Mouse (Mus musculus) cerebellum, adult 8-10 months (tissue): Measurements from ENCODE around the gene B3galt5.
A peak's percentile ranks its signal among the peaks of the same experiment; 100 is the strongest.

ENCODE experiments used
- DNase-seq: peaks from one replicate; pipeline ENCODE4 v3.0.0; 2022

The B3galt5 gene

DNA sequence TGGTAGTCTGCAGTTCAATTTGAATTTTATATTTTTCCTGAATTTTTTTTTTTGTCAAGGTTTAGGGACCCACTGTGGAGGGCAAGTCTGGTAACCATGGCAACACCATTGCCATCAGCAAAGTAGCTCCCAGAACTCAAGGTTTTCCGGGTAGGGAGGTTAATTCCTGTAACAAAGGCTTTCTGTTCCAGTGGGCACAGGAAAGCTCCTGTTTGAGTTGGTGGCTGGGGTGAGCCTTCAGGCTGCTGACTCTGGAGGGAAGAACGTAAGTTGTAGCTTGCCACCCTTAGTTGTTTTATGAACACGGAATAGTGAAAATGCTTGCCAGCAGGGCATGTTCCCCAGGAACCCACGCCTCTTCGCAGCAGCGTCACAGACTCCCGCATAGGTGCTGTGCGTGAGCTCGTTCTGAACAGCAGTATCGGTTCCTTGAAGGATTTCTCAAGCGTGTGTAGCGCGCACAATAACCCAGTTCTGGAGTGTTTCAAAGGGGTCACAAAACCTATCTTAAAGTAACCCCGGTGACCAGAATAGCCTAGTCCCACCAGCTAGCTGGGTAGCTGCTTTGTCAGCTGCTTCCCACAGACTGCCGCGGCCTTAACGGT lies at the start of gene B3galt5:
TSS of gene B3galt5 (plus strand) at position 436 of the 605 bp plus-strand sequence.
- no peak for DNase-seq

DNA sequence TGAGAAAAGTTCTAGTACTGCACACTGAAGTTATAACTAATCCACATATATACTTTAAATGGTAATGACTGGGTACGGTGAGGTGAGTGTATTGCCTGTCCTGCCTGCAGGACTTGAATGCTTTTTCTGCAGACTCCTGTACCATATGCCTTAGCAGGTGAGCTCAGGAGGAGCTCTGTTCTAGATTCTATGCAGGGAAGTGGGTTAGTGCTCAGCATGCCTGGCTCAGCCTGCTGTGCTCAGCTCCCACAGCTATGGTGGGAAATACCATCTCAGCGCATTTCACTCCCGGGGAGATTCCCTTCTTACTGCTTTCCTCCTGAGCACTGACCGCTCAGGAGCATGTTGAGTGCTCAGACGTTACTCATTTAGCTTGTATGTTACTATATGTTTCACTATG lies 48.0 kb upstream of the B3galt5 start:
- DNase-seq = no peak

DNA sequence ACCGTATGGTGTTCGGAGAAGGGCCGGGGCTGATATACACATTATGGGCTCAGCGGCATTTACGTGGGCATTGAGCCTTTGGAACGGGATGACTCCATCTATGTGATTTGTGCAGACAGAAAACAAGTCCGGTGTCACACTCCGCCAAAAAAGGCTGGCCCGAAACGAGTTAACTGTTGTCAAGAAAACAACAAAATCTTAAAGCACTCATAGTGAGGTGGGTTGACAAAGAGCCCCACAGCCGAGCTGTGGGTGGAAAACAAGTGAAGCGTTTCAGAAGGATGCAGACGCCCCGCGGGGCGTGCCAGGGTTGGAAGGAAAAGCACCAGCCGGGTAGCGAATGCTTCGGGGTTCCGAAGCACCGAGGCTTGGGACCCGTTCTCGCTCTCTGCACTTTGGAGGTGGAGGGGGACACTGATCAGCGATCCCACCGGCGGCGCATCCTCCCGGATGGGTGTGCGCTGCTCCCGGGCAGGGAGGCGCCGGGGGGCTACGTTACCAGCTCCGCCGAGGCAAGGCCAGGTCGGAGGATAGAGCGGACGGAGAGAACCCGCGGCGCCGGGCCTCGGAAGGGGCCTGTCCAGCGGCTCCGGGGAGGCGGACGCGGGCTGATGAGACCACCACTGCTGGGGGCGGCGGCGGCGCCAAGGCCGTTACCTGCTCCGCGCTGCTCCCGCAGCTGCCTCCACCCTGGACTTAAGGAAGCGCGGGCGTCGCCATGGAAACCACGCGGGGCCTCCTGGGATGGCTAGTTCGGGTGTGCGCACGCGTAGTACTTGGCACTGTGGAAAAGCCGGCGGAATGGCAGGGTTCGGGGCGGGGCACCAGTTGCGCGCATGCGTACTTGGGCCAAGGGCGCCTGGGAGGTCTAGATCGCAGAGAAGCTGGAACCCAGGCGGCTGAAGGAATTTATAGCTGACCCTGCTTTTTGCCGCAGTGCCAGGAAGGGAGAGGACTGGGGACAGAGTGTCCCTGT lies 43.8 kb upstream of the B3galt5 start, which contains the start of gene Lca5l:
TSS of gene Lca5l (minus strand) at position 741 of the 976 bp plus-strand sequence.
- peak; percentile 100 for DNase-seq

DNA sequence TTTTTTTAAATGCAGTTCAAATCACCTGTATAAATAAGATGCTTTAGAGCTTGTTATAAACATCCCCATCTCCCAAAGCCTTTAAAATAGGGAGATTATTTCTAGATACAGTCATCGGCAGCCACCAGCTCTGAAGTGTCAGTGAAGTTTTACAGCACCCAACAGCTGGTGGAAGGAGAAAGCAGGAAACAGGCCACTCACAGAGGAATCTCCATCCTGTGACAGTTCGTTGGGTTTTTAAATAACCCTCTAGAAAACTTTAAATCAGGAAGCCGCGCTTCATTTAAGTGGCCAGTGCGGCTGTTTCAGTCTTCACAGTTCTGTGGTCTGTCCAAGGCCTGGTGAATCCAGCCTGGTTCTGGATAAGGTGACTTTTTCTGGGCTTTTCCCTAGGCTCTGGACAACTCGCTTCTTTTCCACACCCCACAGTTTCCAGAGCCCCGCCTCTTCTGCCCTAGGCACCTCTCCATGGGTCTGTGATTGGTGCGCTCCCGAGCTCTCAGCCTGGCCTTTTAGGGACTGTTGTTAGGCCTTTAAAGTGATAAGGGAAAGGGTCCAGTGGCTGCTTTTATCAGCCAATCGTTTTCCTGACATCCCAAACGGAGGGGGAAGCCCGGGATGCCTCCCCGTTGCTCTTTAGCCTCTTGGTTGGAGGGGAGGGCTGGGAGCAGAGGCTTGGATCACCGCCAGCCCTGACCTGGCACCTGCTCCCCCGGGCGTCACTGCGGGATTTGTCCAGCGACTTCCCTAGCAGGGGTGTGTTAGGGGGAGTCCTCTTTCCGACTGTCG lies 35.5 kb upstream of the B3galt5 start, which contains the start of gene Sh3bgr:
TSS of gene Sh3bgr (plus strand) at position 538 of the 789 bp plus-strand sequence.
- peak; percentile 64 for DNase-seq

DNA sequence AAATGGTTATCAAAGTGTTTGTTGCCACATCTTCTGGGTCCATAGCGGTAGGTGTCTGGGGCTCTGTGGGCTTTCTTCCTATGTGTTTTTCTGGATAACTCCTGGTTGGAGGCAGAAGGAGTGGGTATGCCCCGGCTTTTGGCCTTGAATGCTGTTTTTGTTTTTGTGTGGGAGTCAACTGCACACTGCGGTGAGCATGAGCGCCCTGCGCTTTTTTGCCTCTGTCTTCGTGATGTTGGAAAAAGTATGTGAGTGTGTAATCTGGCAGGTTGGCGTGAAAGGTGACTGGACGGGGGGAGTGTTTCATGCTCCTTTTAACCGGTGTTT lies 34.9 kb upstream of the B3galt5 start:
- DNase-seq = no peak

DNA sequence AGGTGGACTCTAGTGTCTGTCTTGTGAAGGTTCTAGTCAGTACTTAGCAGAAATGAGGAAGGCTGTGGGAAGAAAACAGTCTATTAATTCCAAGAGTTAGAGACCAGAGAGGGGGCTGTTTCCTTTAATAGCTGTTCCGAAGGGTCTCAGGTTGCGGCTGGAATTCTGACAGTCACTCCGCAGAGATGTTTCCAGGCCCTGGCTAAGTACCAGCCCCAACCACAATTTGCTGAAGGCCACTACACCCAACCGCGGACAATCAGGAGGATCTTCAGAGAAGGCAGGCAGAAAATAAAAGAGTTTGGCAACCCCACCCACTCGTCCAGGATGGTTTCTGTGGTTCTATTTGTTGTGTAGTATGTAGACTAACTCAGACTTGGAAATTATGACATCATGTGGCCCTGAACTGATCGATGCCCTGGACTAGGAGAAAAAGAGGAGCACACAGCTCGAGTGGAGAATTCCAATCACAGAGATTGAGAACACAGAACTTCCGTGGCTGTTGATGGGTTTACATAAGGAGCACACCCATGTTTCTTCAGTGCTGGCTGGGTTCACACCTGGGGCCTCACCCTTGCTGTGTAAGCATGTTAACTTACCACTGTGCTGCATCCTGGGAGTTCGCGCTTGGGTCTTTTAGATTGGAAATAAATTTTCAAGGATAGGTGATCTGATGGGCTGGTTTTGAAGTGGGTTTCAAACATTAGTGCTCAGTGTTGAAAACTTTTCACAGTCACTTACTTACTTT lies 33.9 kb upstream of the B3galt5 start:
- no peak for DNase-seq

DNA sequence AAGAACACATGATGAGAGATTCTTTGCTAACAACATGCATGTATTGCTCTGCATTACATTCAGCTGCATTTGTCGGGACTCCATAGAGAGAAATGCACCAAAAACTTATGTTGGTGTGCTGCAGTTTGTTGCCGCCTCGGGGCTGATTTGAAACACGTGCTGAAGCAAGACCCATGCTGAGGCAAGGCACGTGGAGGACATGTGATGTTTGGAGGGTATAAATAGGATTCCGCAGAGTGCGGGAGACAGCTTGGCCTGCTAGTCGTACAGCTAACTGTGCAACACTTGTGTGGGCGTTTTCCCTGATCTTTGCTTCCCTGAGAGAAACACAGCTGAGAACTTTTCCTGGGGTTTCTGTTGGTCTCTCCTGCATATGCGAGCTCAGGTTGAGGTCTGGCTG lies 25.8 kb upstream of the B3galt5 start:
- no peak for DNase-seq

DNA sequence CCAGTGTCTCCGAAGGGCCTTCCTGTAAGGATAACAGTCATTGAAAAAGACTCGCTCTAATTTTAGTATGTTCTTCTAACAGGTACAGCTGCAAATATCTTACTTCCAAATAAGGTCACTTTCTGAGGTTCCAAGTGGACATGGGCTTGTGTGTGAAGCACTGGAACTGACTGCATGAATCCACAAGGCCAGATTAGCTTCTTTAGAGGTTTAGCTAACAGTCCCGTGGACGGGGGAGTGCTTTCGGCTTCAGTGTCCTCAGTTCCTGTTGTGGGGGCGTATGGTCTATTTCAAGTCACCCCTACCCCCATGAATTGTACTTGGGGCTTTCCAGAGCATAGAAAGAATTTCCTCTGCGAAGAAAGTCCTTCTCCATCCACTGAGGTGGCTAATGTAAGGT lies 24.7 kb upstream of the B3galt5 start:
- no peak for DNase-seq

DNA sequence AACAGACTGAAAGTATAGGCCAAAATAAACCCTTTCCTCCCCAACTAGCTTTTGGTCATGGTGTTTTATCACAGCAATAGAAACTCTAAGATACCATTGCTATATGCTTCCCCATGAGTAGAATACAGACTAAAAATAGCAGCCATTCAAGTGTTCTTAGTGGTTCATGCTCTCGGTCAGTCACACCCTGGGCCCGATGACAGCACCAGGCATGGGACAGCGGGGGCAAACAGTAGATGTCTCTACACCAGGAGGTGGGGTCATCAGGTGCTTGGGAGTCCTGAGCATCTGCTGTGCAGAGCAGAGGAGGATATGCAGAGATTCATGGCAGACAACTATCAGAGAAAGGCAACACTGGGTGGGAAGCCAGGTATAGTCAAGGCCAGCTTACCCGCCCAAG lies 22.6 kb upstream of the B3galt5 start:
- no peak for DNase-seq

DNA sequence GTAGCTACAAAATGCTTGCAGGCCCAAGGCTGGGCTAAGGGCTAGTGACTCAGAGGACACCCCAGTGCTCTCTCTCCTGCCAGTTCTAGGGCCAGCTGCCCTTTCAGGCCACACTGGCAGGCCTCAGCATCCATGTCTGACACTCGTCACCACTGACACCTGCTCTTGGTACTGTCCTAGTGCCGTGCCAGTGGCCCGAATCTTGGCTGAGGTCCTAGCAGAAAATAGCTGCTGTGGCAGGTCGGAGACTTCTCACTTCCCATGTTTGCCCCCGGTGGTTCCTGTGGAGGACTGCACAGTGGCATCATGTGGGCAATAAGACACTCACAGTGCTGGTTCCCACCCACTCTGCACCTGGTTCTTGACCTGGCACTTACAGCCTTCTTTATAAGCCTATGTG lies 14.1 kb upstream of the B3galt5 start:
- peak; percentile 25 for DNase-seq

DNA sequence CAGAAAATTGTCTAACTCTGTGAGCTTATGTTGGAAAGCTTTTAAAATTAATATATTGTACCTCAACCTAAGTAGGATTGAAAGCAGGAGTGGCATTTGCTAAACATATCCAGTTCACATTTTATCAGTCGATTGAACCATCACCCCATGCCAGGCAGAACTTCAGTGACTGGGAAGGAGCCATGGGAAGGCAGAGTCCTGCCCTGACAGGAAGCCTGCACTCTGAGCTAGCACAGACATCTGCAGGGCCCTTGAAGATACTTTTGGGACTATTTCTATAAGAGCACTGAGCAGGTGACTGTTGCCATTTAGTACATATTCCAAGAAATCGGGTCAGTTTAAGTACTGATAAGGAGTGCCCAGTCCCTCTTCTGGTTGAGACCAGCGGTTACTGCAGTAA lies 13.6 kb upstream of the B3galt5 start:
- no peak for DNase-seq

DNA sequence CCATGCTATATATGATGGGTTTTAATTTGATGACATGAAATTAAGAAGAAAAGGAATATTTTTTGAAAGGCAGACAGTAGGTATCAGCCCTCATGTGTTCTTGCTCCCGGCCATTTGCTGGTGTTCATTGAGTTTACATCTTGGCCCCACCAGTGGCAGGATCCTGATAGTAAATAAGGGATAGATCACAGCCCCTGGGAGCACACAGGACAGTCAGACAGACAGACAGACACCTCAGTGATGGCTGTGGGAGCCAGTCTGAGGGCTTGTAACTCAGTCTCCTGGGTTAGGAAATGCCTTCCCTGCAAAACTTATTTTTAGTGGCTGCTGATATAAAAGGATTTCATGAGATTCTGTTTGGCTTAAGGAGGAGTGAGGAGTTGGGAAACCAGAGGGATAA lies 13.1 kb upstream of the B3galt5 start:
- no peak for DNase-seq

DNA sequence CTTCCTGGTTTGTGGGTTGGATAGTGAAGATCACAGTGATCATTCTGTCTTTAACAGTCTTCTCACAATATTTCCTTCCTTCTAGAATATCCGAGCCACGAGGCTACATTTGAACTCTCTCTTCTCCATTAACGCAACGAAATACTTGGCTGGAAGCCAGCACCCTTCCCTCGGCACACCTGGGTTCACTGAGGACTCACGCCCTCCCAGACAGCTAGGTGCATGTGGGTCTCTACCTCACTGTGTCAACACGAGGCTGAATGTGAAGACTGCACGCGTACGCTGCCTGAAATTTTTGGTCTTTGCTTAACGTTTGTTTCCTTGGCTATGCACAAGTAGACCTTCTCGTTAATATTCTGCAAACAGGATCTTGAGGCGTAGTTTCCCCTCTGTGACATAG lies 7.2 kb upstream of the B3galt5 start:
- DNase-seq = no peak

DNA sequence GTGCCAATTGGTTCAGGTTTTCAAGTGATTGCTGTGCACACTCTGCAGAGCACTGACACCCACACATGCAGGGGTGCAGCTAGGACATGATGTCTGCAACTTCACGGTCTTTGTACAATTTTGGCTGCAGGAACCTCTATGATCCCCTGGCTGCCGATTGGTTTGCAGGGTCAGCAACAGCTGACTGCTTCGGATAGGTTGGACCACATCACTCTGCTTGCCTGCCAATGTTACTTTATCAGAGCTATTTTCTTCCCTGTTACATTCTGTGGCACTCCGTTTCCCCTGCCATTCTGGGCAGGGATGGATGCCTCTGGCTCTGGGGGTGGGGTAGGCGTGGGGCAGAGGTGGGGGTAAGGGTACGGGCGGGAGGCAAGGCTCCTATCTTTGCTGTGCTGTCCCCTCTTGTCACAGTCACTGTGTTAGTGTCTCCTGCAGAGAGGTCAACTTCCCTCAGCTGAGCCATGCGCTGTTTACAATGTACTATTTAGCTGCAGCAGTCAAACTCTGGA lies 6.5 kb upstream of the B3galt5 start:
- DNase-seq = no peak

DNA sequence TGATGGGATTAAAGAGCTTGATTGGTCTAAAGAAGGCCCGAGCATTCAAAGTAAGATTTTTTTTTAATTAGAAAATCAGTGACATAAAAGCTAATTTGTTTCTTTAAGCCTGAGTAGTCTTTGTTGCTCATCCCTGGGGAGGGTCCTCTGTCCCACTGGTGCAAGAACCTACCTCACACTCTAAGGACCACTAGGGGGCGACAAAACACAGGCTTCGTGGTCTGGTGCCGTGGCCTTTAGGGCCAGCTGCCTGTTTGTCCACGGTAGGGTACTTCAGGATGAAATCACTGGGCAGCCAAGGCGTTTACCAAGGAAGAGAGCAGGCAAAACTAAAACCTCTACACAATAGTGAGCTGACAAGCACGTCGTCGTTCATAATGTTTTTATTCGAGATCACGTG lies 5.2 kb upstream of the B3galt5 start:
- peak; percentile 81 for DNase-seq

DNA sequence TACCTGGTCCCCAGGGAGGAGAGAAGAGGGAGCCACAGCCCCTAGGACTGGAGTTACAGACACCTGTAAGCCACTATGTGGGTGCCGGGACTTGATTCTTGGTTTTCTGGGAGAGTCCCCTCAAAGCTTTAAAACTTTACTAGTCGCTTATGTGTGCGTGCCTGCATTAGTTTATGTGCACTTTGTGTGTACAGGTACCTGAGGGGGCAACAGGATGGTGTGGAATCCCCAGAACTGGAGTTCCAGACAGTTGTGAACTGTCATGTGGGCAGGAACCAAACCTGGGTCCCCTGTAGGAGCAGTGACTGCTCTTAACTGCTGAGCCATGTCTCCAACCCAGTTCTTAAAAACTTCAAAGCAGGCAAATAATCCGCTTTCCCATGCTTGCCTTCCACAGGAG lies 4.3 kb upstream of the B3galt5 start:
- DNase-seq = no peak

DNA sequence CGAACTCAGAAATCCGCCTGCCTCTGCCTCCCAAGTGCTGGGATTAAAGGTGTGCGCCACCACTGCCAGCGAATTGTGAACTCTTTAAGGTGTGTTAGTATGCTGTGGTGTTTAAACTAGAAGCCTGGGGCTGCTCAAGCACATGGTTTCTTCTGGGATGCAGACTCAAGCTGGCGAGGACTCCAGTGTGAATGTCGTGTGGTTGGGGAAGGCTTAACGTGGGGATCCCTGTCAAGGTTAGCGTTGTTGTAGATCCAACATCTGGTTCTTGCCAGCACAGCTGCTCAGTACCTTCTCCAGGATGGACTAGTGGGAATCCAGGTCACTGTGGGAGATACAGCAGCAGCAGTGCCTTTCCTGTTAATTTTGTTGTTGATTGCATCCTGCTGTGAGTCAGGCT lies 3.6 kb upstream of the B3galt5 start:
- no peak for DNase-seq

DNA sequence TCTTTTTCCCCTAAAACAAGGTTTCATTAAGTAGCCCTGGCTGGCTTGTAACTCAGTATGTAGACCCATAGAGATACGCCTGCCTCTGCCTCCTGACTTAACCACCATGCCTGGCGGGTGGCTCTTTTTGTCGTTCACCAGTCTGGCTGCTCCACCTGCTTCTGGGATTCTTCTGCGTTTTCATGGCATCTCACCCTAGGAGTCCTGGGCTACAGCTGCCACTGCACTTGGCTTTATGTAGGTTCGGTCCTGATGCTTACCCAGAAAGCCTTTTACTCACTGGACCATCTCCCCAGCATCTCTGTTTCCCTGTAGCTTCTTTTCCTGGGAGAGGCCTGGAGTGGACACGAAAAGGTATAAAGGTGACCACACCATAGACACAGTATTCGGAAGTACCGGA lies 1.6 kb upstream of the B3galt5 start:
- DNase-seq = no peak

DNA sequence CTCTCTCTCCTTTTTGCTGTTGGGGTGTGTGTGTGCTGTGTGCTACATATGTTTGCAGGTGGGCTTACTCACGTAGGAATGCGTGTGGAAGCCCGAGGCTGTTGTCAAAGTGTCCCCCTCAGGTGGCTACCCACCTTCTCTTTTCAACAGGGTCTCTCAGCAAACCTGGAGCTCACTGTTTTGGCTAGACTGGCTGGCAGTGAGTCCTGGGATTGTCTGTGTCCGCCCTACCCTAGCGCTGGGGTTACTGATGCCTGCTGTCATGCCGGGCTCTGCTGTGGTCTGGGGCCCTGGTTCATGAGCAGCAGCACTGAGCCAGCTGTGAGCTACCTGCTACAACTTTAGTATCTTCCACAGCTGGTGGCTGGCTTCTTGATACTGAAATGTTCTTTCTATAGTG lies 8.9 kb downstream of the B3galt5 start:
- DNase-seq = no peak

DNA sequence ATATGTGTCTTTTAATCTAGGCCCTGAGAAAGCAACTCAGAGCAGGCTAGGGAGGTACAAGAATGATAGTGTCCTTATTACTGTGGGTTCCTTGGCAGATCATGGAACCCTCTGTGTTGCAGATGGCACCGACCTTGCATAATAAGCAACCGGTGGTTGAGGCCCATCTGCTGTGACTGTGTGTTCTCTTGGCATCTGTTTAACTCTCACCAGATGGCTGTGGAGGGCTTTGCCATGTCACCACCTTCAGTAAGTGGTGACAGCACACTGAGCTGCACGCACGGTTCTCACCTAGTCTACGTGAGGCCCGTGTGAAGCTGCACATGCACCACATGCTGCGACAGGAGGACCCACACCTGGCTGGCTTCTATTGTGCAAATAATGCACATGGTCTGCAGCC lies 14.0 kb downstream of the B3galt5 start:
- DNase-seq = peak; percentile 92

DNA sequence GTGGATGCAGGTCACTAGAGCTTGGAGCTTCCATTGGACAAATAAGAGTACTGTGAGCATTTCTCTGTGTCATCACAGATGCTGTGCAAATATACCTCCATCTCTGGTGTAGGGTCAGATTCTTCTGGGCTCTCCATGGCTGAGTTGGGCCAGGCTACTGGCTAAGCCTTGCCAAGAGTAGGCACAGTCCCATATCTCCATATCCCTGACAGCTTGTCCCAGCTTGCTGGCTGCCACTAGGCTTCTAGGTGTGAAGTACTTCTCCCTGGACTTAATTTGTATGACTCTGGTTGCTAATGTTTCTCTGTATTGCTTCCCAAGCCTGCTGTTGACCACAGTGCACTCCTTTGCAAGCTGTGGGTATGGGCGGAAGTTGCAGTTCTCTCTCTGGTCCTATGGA lies 16.5 kb downstream of the B3galt5 start:
- DNase-seq = peak; percentile 39

DNA sequence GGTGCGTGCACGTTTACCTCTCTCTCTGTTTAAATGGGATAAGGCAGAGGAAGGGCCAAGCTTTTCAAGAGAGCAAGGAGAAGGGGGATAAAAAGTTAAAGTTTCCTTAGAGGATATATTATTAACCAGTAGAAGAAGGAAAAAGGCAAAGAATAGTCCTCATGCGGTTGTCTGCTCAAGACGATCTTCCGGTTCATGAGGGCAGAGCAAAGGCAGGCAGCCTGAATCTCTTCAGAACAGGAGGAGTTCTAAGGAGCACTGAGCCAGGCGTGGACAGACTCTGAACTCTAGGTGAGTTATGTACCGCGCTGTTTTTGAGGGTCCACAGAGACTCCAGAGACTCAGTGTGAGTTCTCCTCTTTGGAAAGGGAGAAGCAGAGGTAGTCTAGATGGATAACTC lies 22.8 kb downstream of the B3galt5 start:
- no peak for DNase-seq

DNA sequence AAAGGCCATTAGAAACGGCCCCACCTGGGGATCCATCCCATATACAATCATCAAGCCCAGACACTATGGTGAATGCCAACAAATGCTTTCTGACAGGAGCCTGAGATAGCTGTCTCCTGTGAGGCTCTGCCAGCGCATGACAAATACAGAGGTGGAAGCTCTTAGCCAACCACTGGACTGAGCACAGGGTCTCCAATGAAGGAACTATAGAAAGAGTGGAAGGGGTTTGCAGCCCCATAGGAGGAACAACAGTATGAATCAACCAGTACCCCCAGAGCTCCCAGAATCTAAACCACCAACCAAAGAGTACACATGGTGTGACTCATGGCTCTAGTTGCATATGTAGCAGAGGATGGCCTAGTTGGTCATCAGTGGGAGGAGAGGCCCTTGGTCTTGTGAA lies 36.1 kb downstream of the B3galt5 start:
- DNase-seq = no peak
